Mouse (Mus musculus) erythroblast, embryonic 14.5 days (primary cell): ENCODE measurements at regions not wholly inside any gene's neighbourhood (a gene's known extent, or its start where the extent isn't known, plus 50 kb on each side); places are given as distances from the start of the nearest gene placed in this dataset.

Experiments used
- H3K27me3 ChIP-seq: 2 replicates; pipeline ENCODE4 v1.6.1; 2012; ENCODE audit warnings: inconsistent platforms; ENCODE audit not compliant: control insufficient read depth
- H3K36me3 ChIP-seq: 2 replicates; pipeline ENCODE4 v1.6.1; 2012; ENCODE audit warnings: mild to moderate bottlenecking, inconsistent platforms; ENCODE audit not compliant: control insufficient read depth
- H3K4me1 ChIP-seq: 2 replicates; pipeline ENCODE4 v1.6.1; 2012; ENCODE audit warnings: inconsistent platforms; ENCODE audit not compliant: control insufficient read depth
- H3K4me3 ChIP-seq: replicated peaks from 2 replicates; pipeline ENCODE3; 2012; ENCODE audit warnings: moderate library complexity, mild to moderate bottlenecking, inconsistent platforms
- H3K9me3 ChIP-seq: 2 replicates; pipeline ENCODE4 v1.6.1; 2012; ENCODE audit warnings: low read length, inconsistent platforms, mixed read lengths; ENCODE audit not compliant: control insufficient read depth
- GATA1 ChIP-seq: IDR thresholded peaks from 2 replicates; pipeline ENCODE4 v1.6.1; 2012; ENCODE audit warnings: low read length, inconsistent platforms, mixed read lengths
- TAL1 ChIP-seq: IDR thresholded peaks from 3 replicates; pipeline ENCODE4 v1.6.1; 2012; ENCODE audit warnings: low read length, inconsistent platforms, mixed read lengths

GRCm38 (mm10) chr4:105629581-105629980, 160.1 kb upstream of the Gm12728 start:
- no peak for TF ChIP-seq TAL1
- TF ChIP-seq GATA1: no peak

DNA sequence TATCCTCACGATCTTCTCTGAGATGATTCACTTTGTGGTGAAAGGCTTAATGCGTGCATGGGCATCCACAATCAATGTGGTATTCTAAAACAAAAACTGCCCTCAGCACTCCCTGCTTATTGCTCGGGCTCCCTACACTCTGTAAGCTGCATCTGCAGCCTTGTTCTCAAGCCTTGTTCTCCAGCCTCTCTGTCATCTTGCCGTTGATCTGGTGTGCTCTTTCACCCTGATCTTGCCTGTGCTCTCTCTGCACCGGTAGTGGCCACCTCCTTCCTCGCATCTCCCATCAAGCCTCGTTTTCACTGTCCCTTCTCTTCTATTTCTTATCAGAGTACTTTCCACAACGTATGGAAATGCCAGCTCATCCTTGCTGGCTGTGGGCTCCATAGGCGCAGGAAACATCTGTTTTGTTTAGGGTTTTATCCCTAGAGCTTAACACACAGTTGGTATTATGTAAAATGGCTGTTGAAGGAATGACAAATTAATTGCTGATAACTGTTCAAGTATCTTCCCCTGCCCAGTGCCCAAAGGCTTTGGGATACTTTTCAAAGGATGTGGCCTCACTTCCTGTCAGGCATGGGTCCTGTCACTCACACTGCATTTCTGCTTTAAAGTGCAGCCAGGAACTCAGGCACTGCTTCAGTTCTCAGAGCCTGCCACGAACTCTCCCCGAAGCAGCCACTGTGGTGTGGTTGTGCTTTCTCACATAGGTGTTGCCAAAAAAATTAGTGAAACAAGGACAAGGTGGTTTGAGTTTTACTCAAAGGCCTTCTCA, 158.9 kb upstream of the Gm12728 start:
- Histone ChIP-seq H3K4me1 (no peaks in the 10 kb centered on the region), H3K36me3 (no peaks in the 10 kb centered on the region), H3K4me3 (no peak overlapping the region), H3K9me3 (peaks cover 8% of the 10 kb centered on the region), H3K27me3 (no peaks in the 10 kb centered on the region)
- TF ChIP-seq GATA1 (no peak), TAL1 (no peak)

More at GRCm38 (mm10) chr4:105629581-105629980, 160.1 kb upstream of the Gm12728 start:
- H3K4me3 ChIP-seq: no peak overlapping the region
- no peaks in the 10 kb centered on the region for H3K27me3 ChIP-seq
- peaks cover 10% of the 10 kb centered on the region for H3K9me3 ChIP-seq
- no peaks in the 10 kb centered on the region for H3K4me1 ChIP-seq
- H3K36me3 ChIP-seq: no peaks in the 10 kb centered on the region

DNA sequence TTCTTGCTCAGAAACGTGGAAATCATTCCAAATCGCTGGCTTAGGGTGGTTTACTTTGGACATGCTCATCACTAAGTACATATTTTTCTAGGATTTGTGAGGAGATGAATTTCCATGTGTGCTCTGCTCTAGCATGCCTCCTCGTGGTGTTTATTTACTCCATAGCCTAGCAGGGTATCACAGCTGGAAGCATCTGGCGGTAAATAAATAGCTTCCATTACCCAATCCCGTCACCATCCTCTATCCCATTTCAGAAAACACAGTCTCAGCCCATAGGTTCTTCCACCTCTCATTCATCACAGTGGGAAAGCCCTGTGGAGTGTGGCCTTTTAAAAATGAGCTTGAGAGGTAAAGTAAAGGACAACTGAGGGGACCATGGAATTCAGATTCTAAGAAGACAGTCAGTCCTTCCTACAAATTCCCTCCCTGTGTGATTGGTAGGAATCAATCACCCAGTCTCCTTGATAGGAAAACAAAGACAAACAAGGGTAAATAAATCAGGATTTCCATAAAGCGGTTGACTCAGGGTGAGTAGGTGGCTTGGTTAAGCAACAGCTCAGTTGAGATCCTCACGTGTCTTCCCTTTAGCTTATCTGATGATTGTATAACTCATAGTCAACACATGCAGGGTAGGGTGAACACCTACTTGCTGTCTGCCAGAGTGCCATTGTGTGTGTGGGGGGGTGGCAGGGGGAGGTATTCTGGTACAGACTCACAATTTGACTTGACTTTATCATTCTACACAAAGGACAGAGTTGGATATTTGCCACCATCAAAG, 156.9 kb upstream of the Gm12728 start:
- Histone ChIP-seq H3K4me1 (no peaks in the 10 kb centered on the region), H3K4me3 (no peak overlapping the region), H3K36me3 (no peaks in the 10 kb centered on the region), H3K27me3 (no peaks in the 10 kb centered on the region), H3K9me3 (peaks cover 3% of the 10 kb centered on the region; the same call in 1 of the 2 replicates)
- TF ChIP-seq GATA1 (no peak), TAL1 (no peak)

DNA sequence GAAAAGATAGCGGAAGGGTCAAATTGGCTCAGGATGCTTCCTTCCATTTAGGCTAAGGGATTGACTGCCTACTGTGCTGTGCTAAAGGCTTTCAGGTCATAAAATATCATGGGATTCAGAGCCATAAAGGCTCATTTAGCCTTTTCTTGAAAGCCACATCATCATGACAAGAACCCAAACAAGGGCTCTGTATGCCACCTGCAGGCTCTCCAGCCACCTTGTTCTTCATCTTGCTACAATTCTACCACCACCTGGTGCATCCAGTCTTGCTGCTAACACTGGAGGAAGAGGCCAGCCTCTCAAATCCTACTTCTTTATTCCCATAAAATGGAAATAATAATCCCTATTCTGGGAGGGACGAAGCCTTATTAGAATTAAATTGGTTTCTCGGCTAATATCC, 155.9 kb upstream of the Gm12728 start:
- H3K36me3 ChIP-seq: no peaks in the 10 kb centered on the region
- no peak overlapping the region for H3K4me3 ChIP-seq
- TF ChIP-seq GATA1 (no peak), TAL1 (no peak)
- H3K4me1 ChIP-seq: no peaks in the 10 kb centered on the region
- no peaks in the 10 kb centered on the region for H3K27me3 ChIP-seq
- H3K9me3 ChIP-seq: no peaks in the 10 kb centered on the region; the same call in 1 of the 2 replicates

DNA sequence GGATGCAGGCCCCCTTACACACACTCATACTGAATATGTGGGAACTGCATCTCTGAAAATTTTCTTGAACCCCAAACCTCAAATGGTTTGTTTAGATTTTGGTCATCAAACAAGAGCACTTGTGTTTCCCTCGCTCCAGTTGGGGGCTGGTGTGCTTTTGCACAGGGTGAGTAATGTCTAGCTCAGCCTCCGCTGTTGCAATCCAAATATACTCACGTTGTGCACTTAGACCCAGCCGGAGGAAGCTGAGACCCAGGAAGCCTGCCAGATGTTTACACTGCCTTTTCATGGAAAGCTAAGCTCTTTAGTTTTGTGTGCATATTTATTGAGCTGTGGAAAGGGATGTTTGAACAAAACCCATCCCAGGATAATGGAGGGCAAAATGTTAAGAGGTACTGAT, 148.9 kb upstream of the Gm12728 start:
- Histone ChIP-seq H3K4me3 (no peak overlapping the region), H3K4me1 (no peaks in the 10 kb centered on the region), H3K36me3 (no peaks in the 10 kb centered on the region), H3K9me3 (no peaks in the 10 kb centered on the region; the same call in 1 of the 2 replicates), H3K27me3 (no peaks in the 10 kb centered on the region)
- TF ChIP-seq GATA1: no peak
- no peak for TF ChIP-seq TAL1

- Histone ChIP-seq H3K27me3 (no peaks in the 10 kb centered on the region), H3K4me1 (no peaks in the 10 kb centered on the region), H3K4me3 (no peak overlapping the region), H3K36me3 (no peaks in the 10 kb centered on the region), H3K9me3 (no peaks in the 10 kb centered on the region; the same call in 1 of the 2 replicates)
- TF ChIP-seq TAL1 (no peak), GATA1 (no peak)
Observed at GRCm38 (mm10) chr4:105641582-105641981, 148.1 kb upstream of the Gm12728 start.

DNA sequence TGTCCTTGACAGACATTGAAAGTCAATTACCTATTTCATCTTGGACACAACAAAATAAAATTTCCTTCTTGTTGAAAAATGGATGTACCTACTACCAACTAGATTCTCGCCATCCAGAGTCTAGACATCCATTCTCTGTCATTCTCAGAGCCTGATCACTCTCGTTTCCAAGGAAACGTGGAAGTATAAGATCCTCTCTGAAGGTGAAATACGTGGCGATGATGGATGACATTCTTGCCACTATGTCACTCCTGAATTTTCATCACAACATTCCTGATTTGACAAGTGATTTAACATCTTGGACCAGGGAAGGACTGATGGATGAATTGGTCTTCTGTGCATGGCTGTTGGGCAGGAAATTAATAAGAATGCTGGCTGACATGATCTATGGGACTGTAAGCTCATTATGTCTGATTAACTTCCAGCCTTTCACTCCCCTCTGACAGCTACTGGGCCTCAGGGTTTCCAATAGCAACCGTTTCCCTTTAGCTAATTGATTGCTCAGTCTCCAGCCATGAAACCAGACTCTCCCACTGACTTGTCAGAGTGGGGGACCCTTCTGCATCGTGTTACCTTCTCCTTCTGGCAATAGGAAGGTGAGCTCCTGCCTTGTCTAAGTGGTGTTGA, 140.7 kb upstream of the Gm12728 start:
- no peaks in the 10 kb centered on the region for H3K27me3 ChIP-seq
- no peaks in the 10 kb centered on the region for H3K4me1 ChIP-seq
- TF ChIP-seq GATA1 (no peak), TAL1 (no peak)
- H3K9me3 ChIP-seq: no peaks in the 10 kb centered on the region
- H3K36me3 ChIP-seq: no peaks in the 10 kb centered on the region
- H3K4me3 ChIP-seq: no peak overlapping the region

GRCm38 (mm10) chr4:105649447-105649833, 140.2 kb upstream of the Gm12728 start:
- Histone ChIP-seq H3K36me3 (no peaks in the 10 kb centered on the region), H3K9me3 (no peaks in the 10 kb centered on the region), H3K4me3 (no peak overlapping the region), H3K27me3 (no peaks in the 10 kb centered on the region), H3K4me1 (no peaks in the 10 kb centered on the region)
- TF ChIP-seq GATA1 (no peak), TAL1 (no peak)

- H3K27me3 ChIP-seq: no peaks in the 10 kb centered on the region
- TF ChIP-seq GATA1 (no peak), TAL1 (no peak)
- H3K4me3 ChIP-seq: no peak overlapping the region
- no peaks in the 10 kb centered on the region; the same call in 1 of the 2 replicates for H3K9me3 ChIP-seq
- no peaks in the 10 kb centered on the region for H3K36me3 ChIP-seq
- no peaks in the 10 kb centered on the region for H3K4me1 ChIP-seq
Observed at GRCm38 (mm10) chr4:105656071-105656655, 133.5 kb upstream of the Gm12728 start.
